10 mouse cellular contexts compared by ENCODE assay signal in the genomic region with DNA sequence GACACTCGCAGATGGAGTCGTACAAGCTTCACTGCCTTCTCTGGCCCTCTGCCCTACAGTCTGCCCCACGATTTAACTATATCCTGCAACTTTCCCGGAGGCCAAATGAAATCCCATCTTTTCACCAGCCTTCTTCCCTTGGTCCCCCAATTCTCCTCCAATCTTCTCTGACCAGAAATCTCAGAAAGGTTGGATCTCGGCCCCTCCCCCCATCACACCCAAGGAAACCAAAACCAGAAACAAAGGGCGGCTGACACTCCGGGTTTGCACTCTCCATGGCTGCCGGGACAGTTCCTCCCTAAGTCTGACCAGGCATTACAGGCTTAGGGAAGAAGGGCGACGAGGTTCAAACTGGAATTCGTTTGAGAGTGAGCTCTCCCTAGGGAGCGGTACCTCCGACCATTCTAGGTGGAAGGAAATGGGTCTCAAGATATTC. TPM values are rescaled to one million over a fixed set of nuclear protein-coding genes. Genes with fewer than 3 reads are reported as not detected.
DNase-seq lines count a peak whose midpoint lies in the region; ATAC-seq lines count a peak whose summit lies in the region.
"Had no signal": no experiment of that assay in that cellular context is flagged by ENCODE, and none has a peak within 500 bp of the region (broad histone marks: within the 10 kb centered on the region; RNA-seq: fewer than 3 reads in every experiment).

No protein-coding gene starts in this region.

- H3K4me2 ChIP-seq in embryonic facial prominence, embryonic 11.5 days (ENCODE audit: low read depth, low read length) = no peak overlapping the region
- H3K4me2 ChIP-seq in neural tube, embryonic 15.5 days = no peak overlapping the region

- peaks cover 77% of the 10 kb centered on the region for H3K27me3 ChIP-seq in embryonic facial prominence, embryonic 11.5 days (ENCODE audit: control insufficient read depth, insufficient read depth, low read length)
- H3K27me3 ChIP-seq in limb, embryonic 10.5 days (ENCODE audit: low read depth, poor library complexity, severe bottlenecking) = peaks cover 100% of the 10 kb centered on the region
- peaks cover 81% of the 10 kb centered on the region for H3K27me3 ChIP-seq in neural tube, embryonic 15.5 days (replicated peaks)

- intact Hi-C loops in left cerebral cortex, postnatal 4 days (cut with DNase I) = no loop called here
- intact Hi-C loops in left cerebral cortex, postnatal 25 days (cut with DNase I) = no loop called here

- H3K9ac ChIP-seq in embryonic facial prominence, embryonic 11.5 days (replicated peaks; ENCODE audit: low read length) = no peak overlapping the region
- no peak overlapping the region for H3K9ac ChIP-seq in neural tube, embryonic 15.5 days (replicated peaks)
- H3K9ac ChIP-seq: liver, postnatal 0 days had no signal

- no peak overlapping the region for H3K4me3 ChIP-seq in embryonic facial prominence, embryonic 11.5 days (ENCODE audit: low read depth, low read length)
- peak overlapping the region; percentile 4; the same call in 1 of the 2 replicates for H3K4me3 ChIP-seq in limb, embryonic 10.5 days
- H3K4me3 ChIP-seq in neural tube, embryonic 15.5 days (replicated peaks) = peak overlapping the region; percentile 16

- peak; percentile 61 for DNase-seq in left cerebral cortex, postnatal 4 days
- DNase-seq in left cerebral cortex, postnatal 25 days (ENCODE audit: low spot score in 2 of 2) = no peak
- DNase-seq in embryonic facial prominence, embryonic 11.5 days (ENCODE audit: low spot score) = peak; percentile 10
- DNase-seq in limb, embryonic 10.5 days (ENCODE audit: low spot score) = no peak
- no peak for DNase-seq in frontal cortex, postnatal 14 days (ENCODE audit: low spot score in 2 of 2)
- no peak for DNase-seq in gastrocnemius, postnatal 25 days
- DNase-seq: kidney, postnatal 14 days; liver, postnatal 0 days had no signal

- H3K9me3 ChIP-seq in embryonic facial prominence, embryonic 11.5 days (replicated peaks; ENCODE audit: control insufficient read depth, low read length) = no peaks in the 10 kb centered on the region
- no peaks in the 10 kb centered on the region for H3K9me3 ChIP-seq in limb, embryonic 10.5 days (replicated peaks)
- no peaks in the 10 kb centered on the region for H3K9me3 ChIP-seq in neural tube, embryonic 15.5 days (replicated peaks)

- no peak for ATAC-seq in embryonic facial prominence, embryonic 11.5 days (replicated peaks; ENCODE audit: insufficient number of reproducible peaks, low FRiP score, low TSS enrichment, low read depth)
- ATAC-seq in neural tube, embryonic 15.5 days (ENCODE audit: low FRiP score) = no peak
- ATAC-seq: liver, postnatal 0 days had no signal

- under 1% methylated on average over 13 of the region's 13 CpGs for WGBS in embryonic facial prominence, embryonic 11.5 days
- WGBS in limb, embryonic 10.5 days = under 1% methylated on average over 13 of the region's 13 CpGs
- 1% methylated on average over 13 of the region's 13 CpGs for WGBS in neural tube, embryonic 15.5 days

- no peak overlapping the region for H3K27ac ChIP-seq in embryonic facial prominence, embryonic 11.5 days (replicated peaks; ENCODE audit: low read depth, low read length)
- no peak overlapping the region for H3K27ac ChIP-seq in limb, embryonic 10.5 days
- no peak overlapping the region for H3K27ac ChIP-seq in neural tube, embryonic 15.5 days (replicated peaks)

- H3K36me3 ChIP-seq in embryonic facial prominence, embryonic 11.5 days (replicated peaks; ENCODE audit: control insufficient read depth, insufficient read depth, low read depth, low read length) = no peaks in the 10 kb centered on the region
- no peaks in the 10 kb centered on the region for H3K36me3 ChIP-seq in limb, embryonic 10.5 days
- no peaks in the 10 kb centered on the region for H3K36me3 ChIP-seq in neural tube, embryonic 15.5 days

- H3K4me1 ChIP-seq in embryonic facial prominence, embryonic 11.5 days (ENCODE audit: control insufficient read depth, insufficient read depth, low read length) = peaks cover 5% of the 10 kb centered on the region; the same call in 1 of the 2 replicates
- peaks cover 46% of the 10 kb centered on the region for H3K4me1 ChIP-seq in limb, embryonic 10.5 days
- peaks cover 19% of the 10 kb centered on the region for H3K4me1 ChIP-seq in neural tube, embryonic 15.5 days

RNA-seq across cellular contexts. Expression of gene Barhl2, which starts 4.1 kb away (rescaled TPM):
- 1 to 10 TPM in 1 of 2 experiments, under 1 TPM in 1; 0.84 to 2.5 TPM for total RNA-seq in left cerebral cortex, postnatal 4 days (2021)
- total RNA-seq in left cerebral cortex, postnatal 25 days (2021) = 1 to 10 TPM in 1 of 2 experiments, under 1 TPM in 1; 0.82 to 1.5 TPM
- polyA plus RNA-seq in embryonic facial prominence, embryonic 11.5 days (2014; fragmentation: Nextera tagmentation; extraction: Ambion mirVana) = 0.08 TPM in 2 replicates
- not detected in 2 replicates for polyA plus RNA-seq in limb, embryonic 10.5 days (2016; fragmentation: Nextera tagmentation; extraction: Ambion mirVana)
- polyA plus RNA-seq in neural tube, embryonic 15.5 days (2015; fragmentation: Nextera tagmentation; extraction: Ambion mirVana) = 1.5 and 1.8 TPM in 2 replicates
- total RNA-seq in gastrocnemius, postnatal 25 days (2021) = not detected
- polyA plus RNA-seq: liver, postnatal 0 days; stomach, embryonic 16.5 days had no signal

Comparison
In these comparisons a context has a peak if more than half of its experiments do, and no peak if none do; other contexts are left out.
1. DNase-seq: peak in left cerebral cortex, postnatal 4 days (single experiment) and embryonic facial prominence, embryonic 11.5 days (single experiment); none in left cerebral cortex, postnatal 25 days (0 of 2), limb, embryonic 10.5 days (single experiment), frontal cortex, postnatal 14 days (0 of 2) and gastrocnemius, postnatal 25 days (single experiment).